Mouse (Mus musculus) limb, embryonic 10.5 days (tissue): ENCODE measurements at regions not wholly inside any gene's neighbourhood (a gene's known extent, or its start where the extent isn't known, plus 50 kb on each side); places are given as distances from the start of the nearest gene placed in this dataset.

Experiments
- DNase-seq: peaks from one replicate; pipeline ENCODE4 v3.0.0-alpha.2; 2017; ENCODE audit warnings: low spot score
- H3K27ac ChIP-seq: fragments of 300-500 bp; sonication (generic); 2 replicates; pipeline ENCODE4 v1.5.1; 2016; ENCODE audit warnings: mild to moderate bottlenecking
- H3K27me3 ChIP-seq: fragments of 300-500 bp; sonication (generic); 2 replicates; pipeline ENCODE4 v1.6.1; 2016; ENCODE audit warnings: low read depth, mild to moderate bottlenecking; ENCODE audit not compliant: poor library complexity, severe bottlenecking
- H3K36me3 ChIP-seq: fragments of 300-500 bp; sonication (generic); 2 replicates; pipeline ENCODE4 v1.6.1; 2016; ENCODE audit warnings: mild to moderate bottlenecking, moderate library complexity
- H3K4me1 ChIP-seq: fragments of 300-500 bp; sonication (generic); 2 replicates; pipeline ENCODE4 v1.6.1; 2016
- H3K4me3 ChIP-seq: fragments of 300-500 bp; sonication (generic); 2 replicates; pipeline ENCODE4 v1.5.1; 2016; ENCODE audit warnings: mild to moderate bottlenecking, moderate library complexity
- H3K9me3 ChIP-seq: fragments of 300-500 bp; sonication (generic); replicated peaks from 2 replicates; pipeline ENCODE4 v1.6.1; 2016; ENCODE audit warnings: mild to moderate bottlenecking
- WGBS: fragments of 180-500 bp; shearing (Covaris S2); methylation state at CpG from one replicate; pipeline ENCODE4 v1.1.7; 2016; 5-methylcytosine and 5-hydroxymethylcytosine counted together

- no peaks in the 10 kb centered on the region for H3K36me3 ChIP-seq
- no peak overlapping the region for H3K4me3 ChIP-seq
- 62% methylated on average over 4 of the region's 4 CpGs for WGBS
- H3K27me3 ChIP-seq: peaks cover 33% of the 10 kb centered on the region
- peaks cover 23% of the 10 kb centered on the region for H3K4me1 ChIP-seq
- DNase-seq: no peak
- H3K9me3 ChIP-seq: no peaks in the 10 kb centered on the region
- H3K27ac ChIP-seq: no peak overlapping the region
Observed at GRCm38 (mm10) chr9:118393567-118393966, 84.4 kb upstream of the Eomes start.

- no peak for DNase-seq
- Histone ChIP-seq H3K27ac (no peak overlapping the region), H3K4me1 (peaks cover 18% of the 10 kb centered on the region; the same call in 1 of the 2 replicates), H3K9me3 (no peaks in the 10 kb centered on the region), H3K4me3 (no peak overlapping the region), H3K36me3 (no peaks in the 10 kb centered on the region), H3K27me3 (peaks cover 4% of the 10 kb centered on the region; the same call in 1 of the 2 replicates)
- WGBS: 66% methylated on average over 2 of the region's 2 CpGs
Observed at GRCm38 (mm10) chr9:118396425-118397053, 81.5 kb upstream of the Eomes start.

GRCm38 (mm10) chr9:118400520-118400919 lies 77.5 kb upstream of the Eomes start:
- no peak overlapping the region for H3K4me3 ChIP-seq
- WGBS: 74% methylated on average over 3 of the region's 3 CpGs
- no peak for DNase-seq
- H3K9me3 ChIP-seq: no peaks in the 10 kb centered on the region
- H3K4me1 ChIP-seq: peaks cover 18% of the 10 kb centered on the region; the same call in 1 of the 2 replicates
- H3K27ac ChIP-seq: no peak overlapping the region
- H3K36me3 ChIP-seq: no peaks in the 10 kb centered on the region
- H3K27me3 ChIP-seq: no peaks in the 10 kb centered on the region

- Histone ChIP-seq H3K9me3 (no peaks in the 10 kb centered on the region), H3K36me3 (no peaks in the 10 kb centered on the region), H3K27me3 (no peaks in the 10 kb centered on the region), H3K27ac (no peak overlapping the region), H3K4me3 (no peak overlapping the region), H3K4me1 (peaks cover 17% of the 10 kb centered on the region; the same call in 1 of the 2 replicates)
- no peak for DNase-seq
Observed at GRCm38 (mm10) chr9:118401170-118401569, 76.8 kb upstream of the Eomes start.

- WGBS: 56% methylated on average over 6 of the region's 6 CpGs
- no peaks in the 10 kb centered on the region for H3K9me3 ChIP-seq
- no peaks in the 10 kb centered on the region for H3K36me3 ChIP-seq
- no peak overlapping the region for H3K27ac ChIP-seq
- H3K27me3 ChIP-seq: no peaks in the 10 kb centered on the region
- H3K4me1 ChIP-seq: no peaks in the 10 kb centered on the region
- no peak overlapping the region for H3K4me3 ChIP-seq
- no peak for DNase-seq
Observed at GRCm38 (mm10) chr9:118404867-118405266, 73.1 kb upstream of the Eomes start.

- Histone ChIP-seq H3K4me3 (no peak overlapping the region), H3K9me3 (no peaks in the 10 kb centered on the region), H3K27me3 (no peaks in the 10 kb centered on the region), H3K36me3 (no peaks in the 10 kb centered on the region), H3K4me1 (no peaks in the 10 kb centered on the region), H3K27ac (no peak overlapping the region)
- DNase-seq: no peak
- 71% methylated on average over 9 of the region's 9 CpGs for WGBS
Observed at GRCm38 (mm10) chr9:118405926-118406518, 72.0 kb upstream of the Eomes start.

- DNase-seq: no peak
- no peak overlapping the region for H3K27ac ChIP-seq
- no peaks in the 10 kb centered on the region for H3K27me3 ChIP-seq
- no peaks in the 10 kb centered on the region for H3K4me1 ChIP-seq
- no peak overlapping the region for H3K4me3 ChIP-seq
- WGBS: 79% methylated on average over 4 of the region's 4 CpGs
- H3K36me3 ChIP-seq: no peaks in the 10 kb centered on the region
- no peaks in the 10 kb centered on the region for H3K9me3 ChIP-seq
Observed at GRCm38 (mm10) chr9:118416032-118416431, 62.0 kb upstream of the Eomes start.

GRCm38 (mm10) chr9:118416475-118416874 lies 61.5 kb upstream of the Eomes start:
- 87% methylated on average over 6 of the region's 6 CpGs for WGBS
- no peaks in the 10 kb centered on the region for H3K27me3 ChIP-seq
- no peaks in the 10 kb centered on the region for H3K36me3 ChIP-seq
- DNase-seq: no peak
- no peaks in the 10 kb centered on the region for H3K4me1 ChIP-seq
- no peaks in the 10 kb centered on the region for H3K9me3 ChIP-seq
- no peak overlapping the region for H3K27ac ChIP-seq
- H3K4me3 ChIP-seq: no peak overlapping the region

GRCm38 (mm10) chr9:118424344-118424743 lies 53.7 kb upstream of the Eomes start:
- peaks cover 7% of the 10 kb centered on the region for H3K4me1 ChIP-seq
- DNase-seq: no peak

More at GRCm38 (mm10) chr9:118424344-118424743, 53.7 kb upstream of the Eomes start:
- H3K9me3 ChIP-seq: no peaks in the 10 kb centered on the region
- no peaks in the 10 kb centered on the region for H3K36me3 ChIP-seq
- WGBS: 84% methylated on average over 6 of the region's 6 CpGs
- H3K27me3 ChIP-seq: no peaks in the 10 kb centered on the region
- H3K4me3 ChIP-seq: no peak overlapping the region
- H3K27ac ChIP-seq: no peak overlapping the region
